Mouse (Mus musculus) effector memory CD4-positive, alpha-beta T cell, adult 5 months (primary cell): ENCODE results near the gene Izumo3. TPM values are rescaled to one million over a fixed set of nuclear protein-coding genes. Genes with fewer than 3 reads are reported as not detected.

Experiments used
- polyA plus RNA-seq: library from polyadenylated mRNA; unstranded; fragments of 100-300 nt; shearing (Covaris generic); gene quantifications from one replicate; pipeline ENCODE4 v1.2.1, GENCODE M21; 2017

The Izumo3 gene
- not detected for polyA plus RNA-seq

DNA sequence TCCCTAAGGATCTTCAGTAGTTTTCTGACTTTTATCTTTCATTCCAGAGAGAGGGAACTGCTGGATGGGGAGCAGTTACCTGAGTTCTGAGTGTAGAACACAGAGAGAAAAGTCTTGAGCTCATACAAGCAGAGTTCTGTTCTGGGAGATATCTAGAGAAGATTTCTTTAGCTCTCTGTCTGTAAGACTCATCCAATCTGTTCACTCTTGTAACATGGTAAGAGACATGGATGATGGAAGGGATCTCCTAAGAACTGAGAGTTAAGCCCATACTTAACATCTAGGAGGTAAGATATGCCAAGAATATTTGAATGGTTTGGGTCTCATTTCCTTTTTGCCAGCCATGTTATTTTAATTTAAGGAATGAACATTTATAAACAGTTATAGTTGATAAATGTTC is at the start of gene Izumo3:
Izumo3 (minus strand) TSS at position 101 of the 400 bp plus-strand sequence.

DNA sequence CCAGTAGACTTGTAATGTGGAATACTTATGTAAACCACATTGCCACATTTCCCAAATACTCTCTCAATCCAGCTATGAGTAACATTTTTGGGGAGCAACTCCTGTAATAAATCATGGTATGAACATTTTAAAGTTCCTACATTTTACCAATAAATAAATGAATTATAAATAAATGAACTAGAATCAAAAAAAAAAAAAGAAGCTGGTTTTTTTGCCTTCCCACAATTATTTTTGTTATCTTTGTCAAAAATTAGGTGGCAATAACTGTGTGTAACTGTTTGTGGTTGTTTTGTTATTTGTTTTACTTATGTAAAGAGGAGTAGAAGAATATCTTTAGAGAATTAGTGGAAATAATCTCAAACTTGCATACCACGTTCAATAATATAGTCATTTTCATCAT is 44.6 kb upstream of the Izumo3 start, which contains the start of gene Gm12666:
Gm12666 (minus strand) TSS at position 101 of the 400 bp plus-strand sequence.

Other genes with a start within 250 kb of the Izumo3 start
- gene Gm12666, start 44.5 kb upstream of the Izumo3 start, polyA plus RNA-seq, result not detected